Mouse (Mus musculus) lung, embryonic 15.5 days (tissue): ENCODE measurements around the gene Maats1. TPM values are rescaled to one million over a fixed set of nuclear protein-coding genes. Genes with fewer than 3 reads are reported as not detected.
A peak's percentile ranks its signal among the peaks of the same experiment; 100 is the strongest.
"Not testable (repeated sequence)": the region's sequence is repeated elsewhere in the genome, so short reads cannot be mapped to it uniquely, and the experiment has no call there.

Source experiments
- ATAC-seq: fragments of 200-750 bp; cut with Nextera tagmentation; 2 replicates; pipeline ENCODE4 v1.8.0; 2017; ENCODE audit warnings: moderate number of reproducible peaks, borderline replicate concordance; ENCODE audit not compliant: low FRiP score, low TSS enrichment; ENCODE audit errors: extremely low read depth
- H3K27ac ChIP-seq: fragments of 300-500 bp; sonication (generic); 2 replicates; pipeline ENCODE4 v1.5.1; 2015; ENCODE audit warnings: moderate library complexity, mild to moderate bottlenecking, inconsistent platforms
- H3K27me3 ChIP-seq: fragments of 300-500 bp; sonication (generic); 2 replicates; pipeline ENCODE4 v1.6.1; 2015; ENCODE audit warnings: inconsistent platforms
- H3K36me3 ChIP-seq: fragments of 300-500 bp; sonication (generic); 2 replicates; pipeline ENCODE4 v1.6.1; 2015; ENCODE audit warnings: inconsistent platforms
- H3K4me1 ChIP-seq: fragments of 300-500 bp; sonication (generic); 2 replicates; pipeline ENCODE4 v1.6.1; 2015; ENCODE audit warnings: inconsistent platforms
- H3K4me2 ChIP-seq: fragments of 300-500 bp; sonication (generic); 2 replicates; pipeline ENCODE4 v1.6.1; 2015; ENCODE audit warnings: inconsistent platforms, mild to moderate bottlenecking, moderate library complexity
- H3K4me3 ChIP-seq: fragments of 300-500 bp; sonication (generic); 2 replicates; pipeline ENCODE4 v1.5.1; 2015; ENCODE audit warnings: mild to moderate bottlenecking, inconsistent platforms
- H3K9ac ChIP-seq: fragments of 300-500 bp; sonication (generic); 2 replicates; pipeline ENCODE4 v1.6.1; 2015; ENCODE audit warnings: inconsistent platforms
- H3K9me3 ChIP-seq: fragments of 300-500 bp; sonication (generic); 2 replicates; pipeline ENCODE4 v1.6.1; 2016; ENCODE audit warnings: inconsistent platforms
- WGBS: fragments of 180-500 bp; shearing (Covaris S2); methylation state at CpG from one replicate; pipeline ENCODE4 v1.1.7; 2015; 5-methylcytosine and 5-hydroxymethylcytosine counted together
- polyA plus RNA-seq: library from polyadenylated mRNA; unstranded; fragments of >200 nt; fragmentation: Nextera tagmentation; extraction: Ambion mirVana; gene quantifications from 2 replicates; pipeline ENCODE4 v1.2.1, GENCODE M21; 2015

Maats1 gene
- polyA plus RNA-seq, 1 experiment from 2014 or later: 0.65 TPM

DNA sequence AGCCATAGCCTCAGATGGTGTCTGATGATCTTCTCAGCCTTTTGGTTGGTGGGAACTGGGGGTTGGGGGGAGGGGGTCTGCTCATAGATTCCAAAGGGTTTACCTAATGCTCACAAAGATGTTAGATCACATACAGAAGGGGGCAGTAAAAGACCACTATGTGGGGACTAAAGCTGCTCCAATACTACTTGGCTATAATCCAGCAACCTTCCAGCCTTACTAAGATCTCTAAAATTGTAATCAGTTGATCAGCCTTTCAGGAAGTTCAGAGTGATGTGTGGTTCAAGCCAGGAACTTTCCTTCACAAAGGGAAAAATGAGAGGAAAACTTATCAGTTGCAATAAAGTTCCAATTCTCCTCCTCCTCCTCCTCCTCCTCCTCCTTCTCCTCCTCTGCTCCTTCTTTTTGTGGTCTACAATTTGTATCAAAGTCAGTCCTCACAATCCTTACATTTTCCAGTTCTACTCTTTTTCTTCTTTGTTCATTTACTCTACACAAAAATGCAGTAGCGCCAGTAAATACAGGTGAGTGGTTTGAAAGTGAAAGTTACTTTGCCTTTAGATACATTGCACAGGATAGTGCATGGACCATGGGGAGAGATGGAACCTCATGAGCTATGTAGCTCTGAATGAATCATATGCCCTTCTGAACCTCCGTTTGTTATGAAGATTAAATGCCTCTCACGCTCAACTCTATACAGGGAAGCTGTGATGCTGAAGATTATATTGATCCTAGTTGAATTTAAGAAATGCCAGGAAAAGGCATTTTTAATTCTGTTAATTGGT lies 3.2 kb upstream of the Maats1 start:
- peak; percentile 36; the same call in 1 of the 2 replicates for ATAC-seq
- Histone ChIP-seq H3K9ac (no peak overlapping the region), H3K27ac (no peak overlapping the region), H3K4me1 (peaks cover 22% of the 10 kb centered on the region), H3K9me3 (no peaks in the 10 kb centered on the region), H3K4me2 (no peak overlapping the region), H3K4me3 (no peak overlapping the region), H3K27me3 (no peaks in the 10 kb centered on the region), H3K36me3 (no peaks in the 10 kb centered on the region)
- WGBS: 72% methylated on average over 3 of the region's 3 CpGs

DNA sequence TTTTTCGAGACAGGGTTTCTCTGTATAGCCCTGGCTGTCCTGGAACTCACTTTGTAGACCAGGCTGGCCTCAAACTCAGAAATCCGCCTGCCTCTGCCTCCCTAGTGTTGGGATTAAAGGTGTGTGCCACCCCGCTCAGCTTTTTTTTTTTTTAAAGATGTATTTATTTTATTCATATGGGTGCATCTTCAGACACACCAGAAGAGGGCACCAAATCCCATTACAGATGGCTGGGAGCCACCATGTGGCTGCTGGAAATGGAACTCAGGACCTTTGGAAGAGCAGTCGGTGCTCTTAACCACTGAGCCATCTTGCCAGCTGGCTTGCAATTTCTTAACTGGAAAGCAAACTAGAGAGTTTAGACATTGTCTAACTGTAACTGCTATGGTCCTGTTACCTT lies 3.9 kb downstream of the Maats1 start:
- H3K9me3 ChIP-seq, H3K36me3 ChIP-seq, H3K27ac ChIP-seq, H3K4me2 ChIP-seq, ATAC-seq, H3K27me3 ChIP-seq, H3K4me3 ChIP-seq, H3K9ac ChIP-seq, H3K4me1 ChIP-seq: not testable (repeated sequence)
- 78% methylated on average over 4 of the region's 4 CpGs for WGBS

DNA sequence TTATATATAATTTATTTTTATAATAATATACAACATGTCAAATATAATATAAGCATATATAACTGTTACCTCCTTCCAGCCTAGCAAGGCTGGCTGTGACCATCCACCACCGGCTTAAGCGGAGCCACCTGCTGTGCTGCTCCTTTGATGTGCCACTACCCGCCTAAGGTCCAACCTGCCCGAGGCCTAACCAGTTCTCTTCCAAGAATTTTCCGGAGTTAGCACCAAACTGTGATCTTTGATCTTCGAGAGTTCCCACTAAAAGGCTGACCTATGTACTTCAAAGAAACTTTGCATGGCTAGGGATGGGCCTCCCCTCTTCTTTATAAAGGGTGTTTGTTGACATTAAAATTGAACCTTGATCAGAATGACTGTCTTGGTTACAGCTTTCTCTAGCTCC lies 7.5 kb downstream of the Maats1 start:
- ATAC-seq: no peak
- Histone ChIP-seq H3K9me3 (no peaks in the 10 kb centered on the region), H3K27ac (no peak overlapping the region), H3K9ac (no peak overlapping the region), H3K27me3 (no peaks in the 10 kb centered on the region), H3K4me2 (no peak overlapping the region), H3K4me1 (no peaks in the 10 kb centered on the region), H3K36me3 (no peaks in the 10 kb centered on the region), H3K4me3 (no peak overlapping the region)
- WGBS: 35% methylated on average over 6 of the region's 6 CpGs

DNA sequence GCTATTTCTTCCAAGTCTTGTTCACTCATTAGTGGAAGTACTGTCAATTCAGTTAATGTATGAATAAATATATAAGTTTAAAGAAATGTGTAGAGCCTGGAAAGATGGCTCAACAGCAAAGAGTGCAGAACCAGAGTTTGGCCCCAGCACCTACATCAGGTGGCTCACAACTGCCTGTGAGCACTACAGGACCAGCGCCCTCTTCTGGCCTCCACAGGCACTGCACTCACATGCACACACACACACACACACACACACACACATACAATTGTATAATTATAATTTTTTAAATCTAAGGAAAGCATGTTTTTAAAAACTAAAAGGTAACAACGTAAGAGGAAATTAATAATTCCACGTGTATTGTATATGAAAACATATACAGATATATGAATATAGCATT lies 12.6 kb downstream of the Maats1 start:
- H3K4me1 ChIP-seq: no peaks in the 10 kb centered on the region
- ATAC-seq: no peak
- 71% methylated on average over 3 of the region's 3 CpGs for WGBS
- H3K9me3 ChIP-seq: no peaks in the 10 kb centered on the region
- H3K27ac ChIP-seq: no peak overlapping the region
- H3K4me3 ChIP-seq: no peak overlapping the region
- no peaks in the 10 kb centered on the region for H3K36me3 ChIP-seq
- no peak overlapping the region for H3K4me2 ChIP-seq
- H3K27me3 ChIP-seq: no peaks in the 10 kb centered on the region
- no peak overlapping the region for H3K9ac ChIP-seq

DNA sequence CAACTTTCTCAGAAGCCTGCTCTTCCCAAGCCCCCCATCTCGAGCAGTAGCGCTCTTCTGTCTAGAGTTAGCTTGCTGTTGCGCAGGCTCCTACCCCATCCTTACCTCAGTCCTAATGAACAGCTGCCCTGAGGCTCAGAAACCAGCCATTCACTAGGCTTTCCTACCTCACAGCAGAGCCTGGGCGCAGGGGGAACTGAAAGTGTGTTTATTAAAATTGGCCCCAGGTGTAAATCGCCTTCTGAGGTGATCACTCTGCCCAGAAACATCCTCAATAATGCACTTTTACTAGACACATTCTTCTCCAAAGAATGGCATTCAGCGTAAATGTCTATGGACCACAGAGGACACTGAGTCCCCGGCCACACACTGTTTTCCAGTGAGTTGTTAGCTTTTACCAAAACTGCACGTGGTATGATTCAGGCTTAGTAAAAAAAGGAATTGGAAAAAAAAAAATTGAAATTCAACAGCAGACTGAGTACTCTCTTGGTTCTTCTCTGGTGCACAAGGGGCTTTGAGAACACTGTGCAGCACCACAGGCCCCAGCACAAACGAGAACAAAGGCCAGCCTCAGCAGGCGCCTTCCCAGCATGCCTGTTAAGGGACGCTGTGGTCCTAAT lies 15.1 kb downstream of the Maats1 start:
- no peak overlapping the region for H3K4me2 ChIP-seq
- H3K4me3 ChIP-seq: no peak overlapping the region
- no peak overlapping the region for H3K9ac ChIP-seq
- 84% methylated on average over 11 of the region's 11 CpGs for WGBS
- ATAC-seq: no peak
- no peaks in the 10 kb centered on the region for H3K4me1 ChIP-seq
- no peaks in the 10 kb centered on the region for H3K36me3 ChIP-seq
- no peak overlapping the region for H3K27ac ChIP-seq
- H3K9me3 ChIP-seq: no peaks in the 10 kb centered on the region
- H3K27me3 ChIP-seq: no peaks in the 10 kb centered on the region

DNA sequence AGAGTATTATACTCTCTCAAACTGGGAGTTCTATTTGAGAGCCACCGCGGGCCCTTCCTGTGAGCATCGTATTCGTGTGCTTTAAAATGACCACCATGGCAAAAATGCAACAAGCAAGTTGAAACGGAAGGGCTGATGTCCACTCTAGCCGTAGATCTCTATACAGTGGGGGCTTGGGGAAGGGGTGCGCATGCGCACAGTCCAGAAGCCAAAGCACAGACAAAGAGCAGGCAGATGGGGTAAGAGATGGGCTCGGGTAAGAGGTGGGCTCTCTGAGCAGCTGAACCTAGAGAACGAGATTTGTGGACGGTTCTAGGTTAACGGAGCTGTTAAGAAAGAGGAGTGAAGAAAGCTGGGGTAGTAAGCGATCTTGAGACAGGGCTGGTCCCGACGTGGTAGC lies 17.6 kb downstream of the Maats1 start:
- Histone ChIP-seq H3K27me3 (no peaks in the 10 kb centered on the region), H3K4me2 (no peak overlapping the region), H3K9ac (no peak overlapping the region), H3K9me3 (no peaks in the 10 kb centered on the region), H3K4me1 (no peaks in the 10 kb centered on the region), H3K4me3 (no peak overlapping the region), H3K27ac (no peak overlapping the region), H3K36me3 (no peaks in the 10 kb centered on the region)
- no peak for ATAC-seq
- WGBS: 88% methylated on average over 15 of the region's 15 CpGs

DNA sequence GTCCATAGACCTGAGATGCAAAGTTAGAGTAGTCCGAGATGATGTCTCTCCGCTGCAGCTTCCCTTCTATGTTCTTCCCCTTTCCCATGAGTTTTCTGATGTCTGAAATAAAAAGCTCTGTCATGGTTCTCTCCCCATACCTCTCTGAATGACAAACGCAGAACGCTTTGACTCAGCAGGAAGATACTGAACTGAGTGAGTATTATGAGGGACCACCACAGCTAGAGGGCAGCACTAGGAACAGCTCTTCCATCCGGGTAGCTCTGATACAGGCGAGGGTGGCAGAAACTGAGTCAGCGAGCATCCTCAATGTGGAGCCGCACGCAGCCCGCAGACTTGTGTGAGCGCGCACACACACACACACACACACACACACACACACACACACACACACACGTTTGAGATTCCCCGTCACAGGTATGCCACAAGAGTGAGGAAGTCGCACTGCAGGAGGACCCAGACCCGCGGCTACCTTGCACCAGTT lies 20.4 kb downstream of the Maats1 start:
- Histone ChIP-seq H3K4me3 (no peak overlapping the region), H3K27ac (no peak overlapping the region), H3K4me1 (no peaks in the 10 kb centered on the region), H3K4me2 (peak overlapping the region; percentile 43), H3K9ac (no peak overlapping the region), H3K9me3 (no peaks in the 10 kb centered on the region), H3K27me3 (no peaks in the 10 kb centered on the region), H3K36me3 (no peaks in the 10 kb centered on the region)
- ATAC-seq: no peak
- WGBS: 22% methylated on average over 17 of the region's 17 CpGs

DNA sequence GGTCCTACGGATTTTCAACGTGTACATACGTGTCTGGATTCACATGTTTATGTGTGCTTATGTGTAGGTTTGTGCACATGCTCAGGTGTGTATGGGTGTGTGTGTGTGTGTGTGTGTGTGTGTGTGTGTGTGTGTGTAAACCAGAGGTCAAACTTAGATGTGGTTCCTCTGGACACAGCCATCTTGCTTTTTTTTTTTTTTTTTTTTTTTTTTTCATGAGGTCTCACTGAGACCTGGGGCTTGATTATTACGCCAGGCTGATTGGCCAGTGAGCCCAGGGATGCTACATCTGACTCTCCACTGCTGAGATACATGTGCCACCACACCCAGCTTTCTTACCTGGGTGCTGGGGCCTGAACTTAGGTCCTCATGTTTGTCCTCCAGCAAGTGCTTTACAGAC lies 22.9 kb downstream of the Maats1 start:
- no peaks in the 10 kb centered on the region for H3K36me3 ChIP-seq
- no peak overlapping the region for H3K4me2 ChIP-seq
- H3K9ac ChIP-seq: no peak overlapping the region
- H3K9me3 ChIP-seq: no peaks in the 10 kb centered on the region
- 87% methylated on average over 4 of the region's 4 CpGs for WGBS
- H3K27ac ChIP-seq: no peak overlapping the region
- H3K27me3 ChIP-seq: no peaks in the 10 kb centered on the region
- no peak for ATAC-seq
- no peaks in the 10 kb centered on the region for H3K4me1 ChIP-seq
- H3K4me3 ChIP-seq: no peak overlapping the region

DNA sequence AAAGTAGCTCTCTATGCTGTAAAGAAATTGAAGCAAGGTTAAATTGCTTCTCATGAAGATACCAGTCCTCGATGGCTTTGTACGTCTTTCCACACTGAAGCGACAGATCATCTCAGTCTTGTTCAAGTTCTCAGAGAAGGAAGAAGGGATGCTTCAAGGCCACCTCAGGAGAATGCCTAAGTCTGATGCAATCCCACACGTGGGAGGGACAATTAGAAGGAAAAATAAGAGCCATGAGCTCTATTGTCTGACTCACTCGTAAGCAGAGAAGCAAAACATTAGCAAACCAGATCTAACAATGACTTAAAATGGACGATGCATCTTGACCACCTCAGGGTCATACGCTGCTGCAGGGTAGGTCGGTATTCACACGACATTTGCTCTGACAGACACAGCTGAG lies 23.5 kb downstream of the Maats1 start:
- H3K4me1 ChIP-seq: no peaks in the 10 kb centered on the region
- ATAC-seq: no peak
- no peak overlapping the region for H3K4me3 ChIP-seq
- H3K27me3 ChIP-seq: no peaks in the 10 kb centered on the region
- H3K36me3 ChIP-seq: no peaks in the 10 kb centered on the region
- no peak overlapping the region for H3K27ac ChIP-seq
- no peak overlapping the region for H3K4me2 ChIP-seq
- no peak overlapping the region for H3K9ac ChIP-seq
- no peaks in the 10 kb centered on the region for H3K9me3 ChIP-seq
- 71% methylated on average over 9 of the region's 9 CpGs for WGBS

DNA sequence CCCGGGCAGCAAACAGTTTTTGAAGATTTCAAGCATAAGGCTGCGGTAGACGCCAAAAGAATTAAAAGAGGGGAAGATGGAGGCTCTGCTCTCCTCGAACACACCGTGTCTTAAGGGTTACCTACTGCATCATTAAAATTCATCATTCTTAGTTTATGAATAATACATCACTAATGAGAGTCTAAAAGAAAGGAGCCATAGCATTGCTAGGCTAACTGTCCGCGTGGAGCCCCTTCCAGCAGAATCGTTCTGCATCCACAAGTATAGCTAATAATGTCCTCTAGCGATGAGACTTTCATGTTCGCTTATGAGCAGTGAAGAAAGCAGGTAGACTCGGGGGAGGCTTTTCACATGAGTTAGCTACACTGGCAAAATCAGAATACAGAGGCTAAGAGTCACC lies 33.7 kb downstream of the Maats1 start:
- 88% methylated on average over 11 of the region's 11 CpGs for WGBS
- no peak for ATAC-seq

DNA sequence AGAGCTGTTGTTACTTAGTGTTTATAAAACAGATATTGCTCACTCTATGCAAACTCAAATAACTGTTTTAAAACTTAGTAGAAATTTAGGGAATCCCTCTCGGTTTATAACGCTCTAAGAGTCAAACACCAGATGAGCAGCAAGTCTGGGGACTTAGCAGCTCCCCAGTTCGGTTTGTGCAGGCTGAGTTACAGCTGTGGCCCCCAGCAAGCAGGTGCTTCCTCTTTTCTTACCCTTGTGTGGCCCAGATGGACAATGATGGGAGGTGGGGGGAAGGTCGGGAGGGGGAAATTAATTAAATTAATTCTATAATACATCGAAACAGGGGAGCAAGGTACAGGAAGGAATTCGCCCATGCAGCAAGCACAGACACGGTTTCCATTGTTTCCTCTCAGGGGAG lies 34.3 kb downstream of the Maats1 start:
- no peaks in the 10 kb centered on the region for H3K27me3 ChIP-seq
- H3K9me3 ChIP-seq: no peaks in the 10 kb centered on the region
- WGBS: 63% methylated on average over 7 of the region's 7 CpGs
- no peak overlapping the region for H3K9ac ChIP-seq
- no peak overlapping the region for H3K4me2 ChIP-seq
- no peak for ATAC-seq
- no peak overlapping the region for H3K27ac ChIP-seq
- peaks cover 14% of the 10 kb centered on the region for H3K4me1 ChIP-seq
- H3K36me3 ChIP-seq: no peaks in the 10 kb centered on the region
- H3K4me3 ChIP-seq: no peak overlapping the region

More for the DNA sequence above, 33.7 kb downstream of the Maats1 start:
- no peaks in the 10 kb centered on the region for H3K27me3 ChIP-seq
- H3K9ac ChIP-seq: no peak overlapping the region
- H3K4me3 ChIP-seq: no peak overlapping the region
- H3K9me3 ChIP-seq: no peaks in the 10 kb centered on the region
- H3K4me2 ChIP-seq: no peak overlapping the region
- H3K36me3 ChIP-seq: no peaks in the 10 kb centered on the region
- no peak overlapping the region for H3K27ac ChIP-seq
- H3K4me1 ChIP-seq: peaks cover 14% of the 10 kb centered on the region

DNA sequence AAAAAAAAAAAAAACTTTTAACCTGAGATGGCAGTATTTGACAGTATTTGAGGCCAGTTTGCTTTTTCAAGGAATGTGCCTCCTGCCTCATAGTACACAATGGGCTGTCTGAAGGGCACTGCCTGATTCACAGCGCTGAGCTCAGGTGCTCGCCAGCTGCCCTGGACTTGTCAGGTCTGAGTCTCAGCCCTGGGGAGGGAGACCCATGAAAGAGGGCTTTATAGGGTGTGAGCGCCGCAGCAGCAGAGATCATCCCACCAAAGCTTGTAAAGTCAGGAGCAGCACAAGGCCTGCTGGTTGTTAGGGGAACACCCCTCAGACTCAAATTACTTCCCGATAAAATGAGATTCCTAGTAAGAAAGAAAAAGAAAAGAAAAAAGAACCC lies 34.7 kb downstream of the Maats1 start:
- Histone ChIP-seq H3K36me3 (no peaks in the 10 kb centered on the region), H3K9me3 (no peaks in the 10 kb centered on the region), H3K4me2 (no peak overlapping the region), H3K9ac (no peak overlapping the region), H3K4me1 (peaks cover 14% of the 10 kb centered on the region), H3K4me3 (no peak overlapping the region), H3K27me3 (no peaks in the 10 kb centered on the region), H3K27ac (no peak overlapping the region)
- ATAC-seq: no peak
- 43% methylated on average over 5 of the region's 5 CpGs for WGBS
